Mouse (Mus musculus) midbrain, embryonic 15.5 days (tissue): ENCODE data around the gene Ubr2. TPM values are rescaled to one million over a fixed set of nuclear protein-coding genes. Genes with fewer than 3 reads are reported as not detected.

Experiments
- ATAC-seq: fragments of 200-750 bp; cut with Nextera tagmentation; replicated peaks from 2 replicates; pipeline ENCODE4 v1.8.0; 2017; ENCODE audit warnings: moderate TSS enrichment
- H3K27ac ChIP-seq: fragments of 300-500 bp; sonication (generic); 2 replicates; pipeline ENCODE4 v1.5.1; 2015; ENCODE audit warnings: mild to moderate bottlenecking, inconsistent platforms
- H3K27me3 ChIP-seq: fragments of 300-500 bp; sonication (generic); replicated peaks from 2 replicates; pipeline ENCODE4 v1.6.1; 2015; ENCODE audit warnings: inconsistent platforms
- H3K36me3 ChIP-seq: fragments of 300-500 bp; sonication (generic); replicated peaks from 2 replicates; pipeline ENCODE4 v1.6.1; 2015; ENCODE audit warnings: inconsistent platforms
- H3K4me1 ChIP-seq: fragments of 300-500 bp; sonication (generic); 2 replicates; pipeline ENCODE4 v1.6.1; 2015; ENCODE audit warnings: inconsistent platforms
- H3K4me2 ChIP-seq: fragments of 300-500 bp; sonication (generic); 2 replicates; pipeline ENCODE4 v1.6.1; 2015; ENCODE audit warnings: inconsistent platforms, mild to moderate bottlenecking, moderate library complexity
- H3K4me3 ChIP-seq: fragments of 300-500 bp; sonication (generic); 2 replicates; pipeline ENCODE4 v1.5.1; 2015; ENCODE audit warnings: mild to moderate bottlenecking, inconsistent platforms
- H3K9ac ChIP-seq: fragments of 300-500 bp; sonication (generic); 2 replicates; pipeline ENCODE4 v1.6.1; 2015; ENCODE audit warnings: mild to moderate bottlenecking, inconsistent platforms
- H3K9me3 ChIP-seq: fragments of 300-500 bp; sonication (generic); 2 replicates; pipeline ENCODE4 v1.6.1; 2016; ENCODE audit warnings: inconsistent platforms
- WGBS: fragments of 180-500 bp; shearing (Covaris S2); methylation state at CpG from one replicate; pipeline ENCODE4 v1.1.7; 2015; ENCODE audit warnings: mixed read lengths; 5-methylcytosine and 5-hydroxymethylcytosine counted together
- polyA plus RNA-seq: library from polyadenylated mRNA; unstranded; fragments of >200 nt; fragmentation: Nextera tagmentation; extraction: Ambion mirVana; gene quantifications from 2 replicates; pipeline ENCODE4 v1.2.1, GENCODE M21; 2015

Gene Ubr2
- polyA plus RNA-seq, 1 experiment from 2014 or later, result 18.3 TPM

DNA sequence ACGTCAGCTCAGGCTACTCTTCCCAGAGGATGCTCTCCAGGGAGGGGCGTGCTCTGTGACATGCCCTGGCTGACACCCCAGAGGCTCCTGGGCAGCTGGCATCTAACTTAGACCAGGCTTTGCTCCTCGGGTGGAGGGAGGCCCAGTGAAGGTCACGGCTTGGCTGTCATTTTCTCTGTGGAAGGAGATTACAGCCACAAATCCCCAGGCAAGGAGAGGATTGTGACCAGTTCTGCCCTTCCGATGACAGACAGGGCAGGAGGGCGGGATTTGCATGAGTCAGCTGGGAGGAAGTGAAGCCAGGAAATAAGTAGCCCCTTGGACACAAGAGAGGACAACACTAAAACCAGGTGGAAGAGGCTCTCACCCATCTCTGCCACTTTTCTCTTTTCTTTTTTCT is 98.0 kb downstream of the Ubr2 start:
- no peak overlapping the region for H3K4me3 ChIP-seq
- H3K9me3 ChIP-seq, result no peaks in the 10 kb centered on the region
- no peaks in the 10 kb centered on the region for H3K27me3 ChIP-seq
- H3K27ac ChIP-seq, result peak overlapping the region; percentile 25; the same call in 1 of the 2 replicates
- 39% methylated on average over 6 of the region's 6 CpGs for WGBS
- ATAC-seq, result no peak
- H3K9ac ChIP-seq, result no peak overlapping the region
- no peaks in the 10 kb centered on the region for H3K36me3 ChIP-seq
- H3K4me1 ChIP-seq, result no peaks in the 10 kb centered on the region
- H3K4me2 ChIP-seq, result no peak overlapping the region

DNA sequence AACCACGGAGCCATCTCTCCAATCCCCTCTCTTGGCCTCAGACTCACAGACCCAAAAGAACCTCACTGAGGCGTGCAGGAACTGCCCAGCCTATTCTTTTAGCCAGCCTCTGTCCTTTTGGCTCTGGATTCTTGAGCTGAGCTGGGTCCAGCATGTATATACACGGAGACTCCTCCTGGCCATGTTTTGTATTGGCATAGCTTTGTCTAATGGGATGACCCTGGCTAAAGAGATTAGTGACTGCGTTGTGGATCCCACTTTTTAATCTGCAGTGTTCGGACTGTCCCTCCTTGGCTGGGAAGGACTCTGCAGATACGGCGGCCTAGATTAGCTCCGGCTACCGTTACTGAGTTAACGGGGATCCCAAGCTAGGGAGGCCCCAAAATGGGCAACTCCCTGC is 100.2 kb downstream of the Ubr2 start, which contains the start of gene Prph2:
Prph2 (plus strand) TSS at position 274 of the 400 bp plus-strand sequence.
- no peak for ATAC-seq
- no peak within 1 kb of the TSS for H3K27ac ChIP-seq
- H3K4me2 ChIP-seq, result no peak within 1 kb of the TSS
- no peak within 1 kb of the TSS for H3K4me3 ChIP-seq
- H3K27me3 ChIP-seq, result no peaks in the 10 kb centered on the region
- 82% methylated on average over 10 of the region's 10 CpGs for WGBS
- H3K9ac ChIP-seq, result no peak within 1 kb of the TSS
- H3K36me3 ChIP-seq, result no peaks in the 10 kb centered on the region
- H3K9me3 ChIP-seq, result no peaks in the 10 kb centered on the region
- no peaks in the 10 kb centered on the region for H3K4me1 ChIP-seq

GRCm38 (mm10) chr17:46903876-46904490 is 106.4 kb downstream of the Ubr2 start:
- no peak overlapping the region for H3K4me3 ChIP-seq
- WGBS, result 25% methylated on average over 19 of the region's 19 CpGs
- no peak overlapping the region for H3K4me2 ChIP-seq
- H3K9me3 ChIP-seq, result no peaks in the 10 kb centered on the region
- ATAC-seq, result peak; percentile 80
- H3K4me1 ChIP-seq, result 0 out of 2 replicates have a peak, but pooled peaks cover 6% of the 10 kb centered on the region
- no peak overlapping the region for H3K27ac ChIP-seq
- no peaks in the 10 kb centered on the region for H3K27me3 ChIP-seq
- H3K36me3 ChIP-seq, result no peaks in the 10 kb centered on the region
- H3K9ac ChIP-seq, result no peak overlapping the region

GRCm38 (mm10) chr17:46900941-46901340 is 109.4 kb downstream of the Ubr2 start:
- no peak for ATAC-seq
- Histone ChIP-seq H3K9ac (no peak overlapping the region), H3K9me3 (no peaks in the 10 kb centered on the region), H3K36me3 (no peaks in the 10 kb centered on the region), H3K4me2 (no peak overlapping the region), H3K27me3 (no peaks in the 10 kb centered on the region), H3K4me3 (no peak overlapping the region), H3K27ac (no peak overlapping the region), H3K4me1 (0 out of 2 replicates have a peak, but pooled peaks cover 6% of the 10 kb centered on the region)
- 56% methylated on average over 2 of the region's 2 CpGs for WGBS

- Histone ChIP-seq H3K36me3 (no peaks in the 10 kb centered on the region), H3K9me3 (no peaks in the 10 kb centered on the region), H3K27ac (no peak overlapping the region), H3K4me2 (no peak overlapping the region), H3K4me1 (peaks cover 16% of the 10 kb centered on the region), H3K4me3 (no peak overlapping the region), H3K27me3 (no peaks in the 10 kb centered on the region), H3K9ac (no peak overlapping the region)
- WGBS, result 47% methylated on average over 13 of the region's 13 CpGs
- no peak for ATAC-seq
These were observed 113.0 kb downstream of the Ubr2 start for GRCm38 (mm10) chr17:46897221-46897950.

GRCm38 (mm10) chr17:46895426-46895825 is 114.9 kb downstream of the Ubr2 start:
- Histone ChIP-seq H3K4me2 (no peak overlapping the region), H3K9ac (no peak overlapping the region), H3K9me3 (no peaks in the 10 kb centered on the region), H3K4me1 (peaks cover 28% of the 10 kb centered on the region), H3K36me3 (no peaks in the 10 kb centered on the region), H3K27ac (no peak overlapping the region), H3K4me3 (no peak overlapping the region), H3K27me3 (no peaks in the 10 kb centered on the region)
- no peak for ATAC-seq
- WGBS, result 92% methylated on average over 9 of the region's 9 CpGs

GRCm38 (mm10) chr17:46890843-46891594 is 119.3 kb downstream of the Ubr2 start:
- under 1% methylated on average over 59 of the region's 64 CpGs for WGBS
- H3K4me2 ChIP-seq, result peak overlapping the region; percentile 88
- H3K27ac ChIP-seq, result peak overlapping the region; percentile 91
- no peaks in the 10 kb centered on the region for H3K27me3 ChIP-seq
- no peaks in the 10 kb centered on the region for H3K36me3 ChIP-seq
- H3K9me3 ChIP-seq, result no peaks in the 10 kb centered on the region
- H3K4me3 ChIP-seq, result peak overlapping the region; percentile 67
- H3K4me1 ChIP-seq, result peaks cover 39% of the 10 kb centered on the region
- no peak; the same call in none of the 2 replicates for ATAC-seq
- peak overlapping the region; percentile 73 for H3K9ac ChIP-seq

- peak within 1 kb of the TSS; percentile 88 for H3K4me2 ChIP-seq
- H3K4me3 ChIP-seq, result peak within 1 kb of the TSS; percentile 67
- peaks cover 45% of the 10 kb centered on the region for H3K4me1 ChIP-seq
- H3K9me3 ChIP-seq, result no peaks in the 10 kb centered on the region
- peak within 1 kb of the TSS; percentile 89 for H3K9ac ChIP-seq
- H3K27ac ChIP-seq, result peak within 1 kb of the TSS; percentile 98
- H3K36me3 ChIP-seq, result no peaks in the 10 kb centered on the region
- peak; percentile 95 for ATAC-seq
- no peaks in the 10 kb centered on the region for H3K27me3 ChIP-seq
- WGBS, result 0% methylated on average over 40 of the region's 40 CpGs
These were observed 120.1 kb downstream of the Ubr2 start, which contains the start of gene Tbcc for GRCm38 (mm10) chr17:46890116-46890815. Gene Tbcc, plus strand, starts transcription at chr17:46890684.

DNA sequence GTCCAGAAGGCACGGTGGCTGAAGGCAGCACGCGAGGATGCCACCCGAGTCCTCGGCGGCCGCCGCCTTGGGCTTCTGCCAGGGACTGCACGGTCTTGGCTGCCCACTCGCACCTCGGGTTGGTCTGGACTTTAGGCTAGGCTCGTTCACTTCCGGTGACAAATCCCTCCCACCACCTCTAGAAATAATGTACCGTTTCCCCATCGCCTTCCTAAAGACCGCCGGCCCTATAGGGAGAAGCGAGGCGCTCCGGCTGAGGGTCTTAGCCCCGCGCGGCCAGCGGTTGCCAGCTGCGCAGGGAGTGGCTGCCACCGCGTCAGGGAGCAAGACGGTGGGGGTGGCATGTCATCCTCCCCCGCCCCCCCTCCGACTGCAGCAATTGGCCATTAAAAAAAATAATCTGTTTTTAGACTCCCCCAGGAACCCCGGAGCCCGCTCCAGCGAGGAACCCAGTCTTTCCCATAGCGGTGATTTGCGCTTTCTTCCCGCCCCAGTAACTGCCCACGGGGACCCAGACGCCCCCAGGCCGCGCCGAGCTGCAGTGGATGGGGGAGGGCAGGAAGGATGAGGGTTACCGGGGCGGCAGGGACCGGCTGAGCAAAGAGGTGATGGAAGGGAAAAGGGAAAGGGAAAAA is 120.8 kb downstream of the Ubr2 start:
- no peaks in the 10 kb centered on the region for H3K9me3 ChIP-seq
- H3K36me3 ChIP-seq, result no peaks in the 10 kb centered on the region
- WGBS, result under 1% methylated on average over 44 of the region's 44 CpGs
- H3K4me3 ChIP-seq, result peak overlapping the region; percentile 67
- H3K27me3 ChIP-seq, result no peaks in the 10 kb centered on the region
- peaks cover 45% of the 10 kb centered on the region for H3K4me1 ChIP-seq
- peak overlapping the region; percentile 98 for H3K27ac ChIP-seq
- peak; percentile 65 for ATAC-seq
- H3K9ac ChIP-seq, result peak overlapping the region; percentile 89
- peak overlapping the region; percentile 88 for H3K4me2 ChIP-seq

GRCm38 (mm10) chr17:46888511-46889212 is 121.7 kb downstream of the Ubr2 start:
- no peaks in the 10 kb centered on the region for H3K36me3 ChIP-seq
- no peaks in the 10 kb centered on the region for H3K27me3 ChIP-seq
- no peak for ATAC-seq
- H3K9me3 ChIP-seq, result no peaks in the 10 kb centered on the region
- peak overlapping the region; percentile 98 for H3K27ac ChIP-seq
- 36% methylated on average over 16 of the region's 16 CpGs for WGBS
- H3K4me1 ChIP-seq, result peaks cover 41% of the 10 kb centered on the region
- peak overlapping the region; percentile 88 for H3K4me2 ChIP-seq
- H3K9ac ChIP-seq, result peak overlapping the region; percentile 89
- peak overlapping the region; percentile 67 for H3K4me3 ChIP-seq
